Mouse (Mus musculus) limb, embryonic 12.5 days (tissue): ENCODE data around the gene Bglap. TPM values are rescaled to one million over a fixed set of nuclear protein-coding genes. Genes with fewer than 3 reads are reported as not detected.
A peak's percentile ranks its signal among the peaks of the same experiment; 100 is the strongest.

ENCODE experiments used
- ATAC-seq: fragments of 200-750 bp; cut with Nextera tagmentation; 2 replicates; pipeline ENCODE4 v1.8.0; 2017; ENCODE audit warnings: low read depth, moderate TSS enrichment; ENCODE audit not compliant: insufficient number of reproducible peaks, insufficient read depth, low FRiP score, low TSS enrichment
- H3K27ac ChIP-seq: fragments of 300-500 bp; sonication (generic); 2 replicates; pipeline ENCODE4 v1.5.1; 2016; ENCODE audit warnings: mild to moderate bottlenecking, moderate library complexity
- H3K27me3 ChIP-seq: fragments of 300-500 bp; sonication (generic); 2 replicates; pipeline ENCODE4 v1.6.1; 2016; ENCODE audit warnings: mild to moderate bottlenecking, moderate library complexity
- H3K36me3 ChIP-seq: fragments of 300-500 bp; sonication (generic); 2 replicates; pipeline ENCODE4 v1.6.1; 2016; ENCODE audit warnings: mild to moderate bottlenecking, moderate library complexity
- H3K4me1 ChIP-seq: fragments of 300-500 bp; sonication (generic); replicated peaks from 2 replicates; pipeline ENCODE4 v1.6.1; 2016
- H3K4me2 ChIP-seq: fragments of 300-500 bp; sonication (generic); 2 replicates; pipeline ENCODE4 v1.6.1; 2016; ENCODE audit warnings: mild to moderate bottlenecking, moderate library complexity
- H3K4me3 ChIP-seq: fragments of 300-500 bp; sonication (generic); replicated peaks from 2 replicates; pipeline ENCODE4 v1.5.1; 2016; ENCODE audit warnings: mild to moderate bottlenecking
- H3K9ac ChIP-seq: fragments of 300-500 bp; sonication (generic); replicated peaks from 2 replicates; pipeline ENCODE4 v1.6.1; 2016; ENCODE audit warnings: mild to moderate bottlenecking, moderate library complexity
- H3K9me3 ChIP-seq: fragments of 300-500 bp; sonication (generic); 2 replicates; pipeline ENCODE4 v1.6.1; 2016; ENCODE audit warnings: mild to moderate bottlenecking, moderate library complexity
- WGBS: fragments of 180-500 bp; shearing (Covaris S2); methylation state at CpG from one replicate; pipeline ENCODE4 v1.1.7; 2016; 5-methylcytosine and 5-hydroxymethylcytosine counted together
- polyA plus RNA-seq: library from polyadenylated mRNA; unstranded; fragments of >200 nt; fragmentation: Nextera tagmentation; extraction: Ambion mirVana; gene quantifications from 2 replicates; pipeline ENCODE4 v1.2.1, GENCODE M21; 2016

Bglap gene
- polyA plus RNA-seq, 1 experiment from 2014 or later, result not detected

DNA sequence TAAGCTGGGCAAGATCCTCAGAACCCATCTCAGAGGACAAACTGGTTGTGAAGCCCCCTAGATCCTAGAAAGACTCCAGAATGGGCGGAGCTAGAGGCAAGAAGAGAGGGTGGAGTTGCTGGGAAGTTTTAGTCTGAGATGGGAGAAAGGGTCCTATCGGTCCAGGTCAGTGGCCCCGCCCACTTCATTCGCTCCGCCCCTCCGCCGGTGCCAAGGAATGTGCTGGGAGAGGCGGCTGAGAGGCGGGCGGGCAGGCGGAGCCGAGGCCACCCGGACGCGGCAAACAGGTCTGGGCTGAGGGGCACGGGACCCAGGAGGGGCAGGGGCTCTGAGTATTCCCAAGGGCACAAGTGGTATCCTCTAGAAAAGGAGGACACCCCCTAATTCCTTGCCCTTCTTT lies 19.9 kb downstream of the Bglap start, which contains the start of gene Paqr6:
Gene Paqr6 (plus strand): TSS at position 248 of the 400 bp plus-strand sequence.
- Histone ChIP-seq H3K36me3 (peaks cover 34% of the 10 kb centered on the region), H3K4me3 (no peak within 1 kb of the TSS), H3K27ac (0 out of 2 replicates have a peak within 1 kb of the TSS, but pooled peaks have one; percentile 62), H3K4me1 (peaks cover 8% of the 10 kb centered on the region; the same call in 1 of the 2 replicates), H3K9ac (no peak within 1 kb of the TSS), H3K9me3 (no peaks in the 10 kb centered on the region), H3K4me2 (peak within 1 kb of the TSS; percentile 27), H3K27me3 (peaks cover 33% of the 10 kb centered on the region)
- ATAC-seq, result no peak
- under 1% methylated on average over 16 of the region's 16 CpGs for WGBS

DNA sequence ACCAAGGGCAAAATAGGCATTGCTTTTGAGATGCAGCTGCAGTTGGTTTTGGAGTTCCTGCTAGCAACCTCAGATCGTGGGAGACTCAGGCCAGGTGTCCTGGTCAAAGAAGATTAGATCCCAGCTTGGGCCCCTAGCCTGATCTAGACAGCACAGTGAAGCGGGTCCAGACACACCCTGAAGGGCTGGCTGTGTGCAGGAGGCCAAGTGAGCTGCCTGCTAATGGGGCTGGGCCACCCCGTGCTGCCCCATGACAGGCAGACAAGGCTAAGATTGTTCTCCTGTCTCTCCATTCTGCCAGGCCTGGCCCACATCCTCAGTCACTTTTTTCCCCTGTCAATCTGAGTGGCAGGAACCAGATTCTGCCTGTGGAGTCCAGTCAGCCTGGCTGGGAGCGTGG lies 20.6 kb downstream of the Bglap start:
- Histone ChIP-seq H3K4me2 (no peak overlapping the region), H3K4me3 (no peak overlapping the region), H3K9ac (no peak overlapping the region), H3K27ac (0 out of 2 replicates have a peak overlapping the region, but pooled peaks have one; percentile 62), H3K4me1 (peaks cover 8% of the 10 kb centered on the region; the same call in 1 of the 2 replicates), H3K9me3 (no peaks in the 10 kb centered on the region), H3K27me3 (peaks cover 33% of the 10 kb centered on the region), H3K36me3 (peaks cover 40% of the 10 kb centered on the region)
- WGBS, result 54% methylated on average over 4 of the region's 4 CpGs
- no peak for ATAC-seq

DNA sequence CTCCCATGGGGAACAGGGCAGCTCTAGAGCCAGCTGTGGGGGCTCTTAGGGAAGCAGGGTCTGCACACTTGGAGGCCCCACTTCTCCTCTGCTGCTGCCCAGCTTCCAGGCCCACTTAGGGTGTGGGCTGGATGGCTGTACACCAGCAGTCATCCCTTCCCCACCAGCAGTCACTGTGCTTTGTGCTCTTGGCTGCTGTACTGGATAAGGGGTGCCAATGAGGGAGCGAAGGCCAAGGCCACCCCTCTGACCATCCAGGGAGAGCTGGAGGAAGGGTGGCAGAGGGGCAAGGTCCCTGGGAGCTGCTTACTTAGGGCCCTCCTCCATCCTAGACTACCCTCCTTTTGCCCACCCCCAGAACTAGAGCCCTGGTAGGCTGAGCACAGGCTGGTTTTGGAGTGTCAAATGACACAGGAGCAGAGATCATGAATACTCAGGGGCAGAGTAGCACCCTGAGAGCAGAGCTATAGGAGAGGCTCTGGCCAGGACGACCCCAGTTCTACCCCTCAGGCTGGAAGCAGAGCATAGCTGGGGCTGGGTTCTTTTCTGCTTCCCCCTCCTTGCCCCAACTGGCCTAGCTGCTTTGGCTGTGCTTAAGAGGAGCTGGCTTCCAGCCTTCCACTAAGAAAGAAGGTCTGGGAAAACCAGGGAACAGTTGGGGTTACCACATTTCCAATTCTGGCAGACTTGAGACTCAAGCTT lies 22.5 kb downstream of the Bglap start:
- H3K27ac ChIP-seq, result no peak overlapping the region
- WGBS, result 83% methylated on average over 2 of the region's 2 CpGs
- no peak overlapping the region for H3K9ac ChIP-seq
- H3K9me3 ChIP-seq, result no peaks in the 10 kb centered on the region
- H3K36me3 ChIP-seq, result peaks cover 60% of the 10 kb centered on the region
- peaks cover 30% of the 10 kb centered on the region for H3K27me3 ChIP-seq
- no peak overlapping the region for H3K4me2 ChIP-seq
- peaks cover 8% of the 10 kb centered on the region; the same call in 1 of the 2 replicates for H3K4me1 ChIP-seq
- ATAC-seq, result no peak
- no peak overlapping the region for H3K4me3 ChIP-seq

DNA sequence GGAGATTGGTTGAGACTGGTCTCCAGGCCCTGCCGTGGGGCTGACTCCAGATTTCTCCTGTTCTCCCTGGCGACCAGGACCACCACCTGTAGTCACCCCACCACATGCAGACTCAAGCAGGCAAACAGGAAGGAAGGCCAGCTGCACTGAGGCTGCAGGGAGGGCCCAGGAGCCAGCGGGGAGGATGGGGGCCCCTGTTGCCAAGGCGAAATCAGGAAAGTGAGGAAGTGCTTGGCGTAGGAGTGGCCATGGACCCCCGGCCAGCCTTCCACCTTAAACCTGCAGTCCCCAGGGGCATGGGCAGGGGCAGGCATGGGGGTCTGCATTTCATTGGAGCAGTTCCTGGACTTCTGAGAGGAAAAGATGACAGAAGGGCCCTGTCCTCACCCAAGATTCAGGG lies 23.2 kb downstream of the Bglap start:
- no peak for ATAC-seq
- Histone ChIP-seq H3K27me3 (peaks cover 25% of the 10 kb centered on the region), H3K9ac (no peak overlapping the region), H3K4me2 (no peak overlapping the region), H3K27ac (no peak overlapping the region), H3K36me3 (peaks cover 67% of the 10 kb centered on the region), H3K9me3 (no peaks in the 10 kb centered on the region), H3K4me1 (peaks cover 8% of the 10 kb centered on the region; the same call in 1 of the 2 replicates), H3K4me3 (no peak overlapping the region)
- 74% methylated on average over 6 of the region's 6 CpGs for WGBS

DNA sequence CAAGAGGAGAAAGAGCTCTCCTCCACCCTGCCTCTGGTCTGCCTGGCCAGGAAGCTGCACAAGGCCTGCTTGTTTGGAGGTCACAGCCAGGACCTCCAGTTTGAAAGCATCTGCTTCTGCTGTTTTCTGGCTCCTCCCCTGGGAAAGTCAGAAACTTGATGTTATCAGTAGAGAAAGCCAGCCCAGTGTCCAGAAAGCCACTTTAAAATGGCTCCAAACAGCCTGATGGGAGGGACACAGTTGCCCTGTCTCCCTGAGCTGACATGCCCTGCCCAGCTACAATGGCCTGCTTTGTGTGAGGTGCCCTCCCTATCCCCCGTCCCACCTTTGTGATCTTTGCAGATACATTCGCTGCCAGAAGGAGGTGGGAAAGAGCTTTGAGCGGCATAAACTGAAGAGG lies 24.3 kb downstream of the Bglap start:
- 88% methylated on average over 3 of the region's 3 CpGs for WGBS

DNA sequence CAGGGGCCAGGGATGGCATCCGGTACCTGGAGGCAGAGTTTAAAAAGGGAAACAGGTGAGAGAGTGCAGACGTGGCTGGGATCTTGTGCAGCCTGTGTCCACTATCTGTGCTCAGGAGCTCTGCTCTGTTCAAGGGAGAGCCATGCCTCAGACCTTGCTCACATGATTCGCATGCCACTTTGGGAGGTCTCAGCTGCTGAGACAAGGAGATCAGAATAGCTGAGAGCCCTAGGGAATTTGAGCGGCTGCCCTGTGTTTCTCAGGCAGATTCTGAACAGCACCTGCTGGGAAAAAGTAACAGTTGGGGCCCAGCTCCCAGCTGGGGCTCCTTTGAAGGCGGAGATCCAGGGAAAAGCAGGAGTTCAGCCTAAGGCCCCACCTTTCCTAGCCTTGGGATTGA lies 24.7 kb downstream of the Bglap start:
- no peak overlapping the region for H3K27ac ChIP-seq
- H3K27me3 ChIP-seq, result peaks cover 10% of the 10 kb centered on the region
- H3K4me2 ChIP-seq, result no peak overlapping the region
- no peaks in the 10 kb centered on the region for H3K9me3 ChIP-seq
- no peak overlapping the region for H3K9ac ChIP-seq
- ATAC-seq, result no peak
- H3K4me3 ChIP-seq, result no peak overlapping the region
- peaks cover 82% of the 10 kb centered on the region for H3K36me3 ChIP-seq
- 78% methylated on average over 5 of the region's 5 CpGs for WGBS
- H3K4me1 ChIP-seq, result peaks cover 3% of the 10 kb centered on the region; the same call in 1 of the 2 replicates

More for the DNA sequence above, 24.3 kb downstream of the Bglap start:
- peaks cover 78% of the 10 kb centered on the region for H3K36me3 ChIP-seq
- H3K4me3 ChIP-seq, result no peak overlapping the region
- no peaks in the 10 kb centered on the region for H3K9me3 ChIP-seq
- H3K27me3 ChIP-seq, result peaks cover 14% of the 10 kb centered on the region
- no peak overlapping the region for H3K27ac ChIP-seq
- no peak for ATAC-seq
- no peak overlapping the region for H3K4me2 ChIP-seq
- H3K9ac ChIP-seq, result no peak overlapping the region
- H3K4me1 ChIP-seq, result peaks cover 5% of the 10 kb centered on the region; the same call in 1 of the 2 replicates

DNA sequence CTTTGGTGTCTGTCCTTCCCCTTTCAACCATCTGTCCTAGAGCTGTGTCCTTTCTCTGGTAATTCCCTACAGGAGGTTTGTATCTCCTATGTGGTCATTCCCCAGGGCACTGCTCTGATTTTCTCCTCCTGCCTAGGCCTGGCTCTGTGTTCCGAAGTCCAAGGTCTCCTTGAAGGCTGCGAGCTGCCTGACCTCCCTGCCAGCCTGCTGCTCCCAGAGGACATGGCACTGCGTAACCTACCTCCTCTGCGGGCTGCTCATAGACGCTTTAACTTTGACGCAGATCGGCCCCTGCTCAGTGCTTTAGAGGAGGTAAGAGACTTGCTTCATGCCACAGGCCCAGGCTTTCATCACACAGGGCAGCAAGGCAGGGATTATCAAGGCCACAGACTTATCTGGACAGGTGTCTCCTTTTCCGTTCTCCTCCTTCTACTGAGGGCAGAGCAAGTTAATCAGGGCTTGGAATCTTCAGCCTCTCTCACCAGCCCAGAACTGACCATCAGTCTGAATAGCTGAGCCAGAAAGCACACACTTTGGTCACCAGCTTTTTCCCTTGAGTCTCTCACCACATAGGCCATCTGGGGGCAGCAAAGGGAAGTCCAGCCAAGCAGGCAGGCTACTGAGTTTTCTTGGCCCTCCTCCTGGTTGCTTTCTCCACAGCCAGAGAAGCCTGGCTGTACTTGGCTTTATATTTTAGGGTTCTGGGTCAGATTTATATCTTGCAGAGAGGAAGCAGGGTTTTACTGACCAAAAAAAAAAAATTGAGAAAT lies 29.7 kb downstream of the Bglap start:
- Histone ChIP-seq H3K27me3 (no peaks in the 10 kb centered on the region), H3K9ac (no peak overlapping the region), H3K27ac (no peak overlapping the region), H3K9me3 (no peaks in the 10 kb centered on the region), H3K4me2 (no peak overlapping the region), H3K36me3 (peaks cover 100% of the 10 kb centered on the region), H3K4me1 (no peaks in the 10 kb centered on the region), H3K4me3 (no peak overlapping the region)
- ATAC-seq, result no peak
- 96% methylated on average over 8 of the region's 8 CpGs for whole genome bisulfite sequencing

DNA sequence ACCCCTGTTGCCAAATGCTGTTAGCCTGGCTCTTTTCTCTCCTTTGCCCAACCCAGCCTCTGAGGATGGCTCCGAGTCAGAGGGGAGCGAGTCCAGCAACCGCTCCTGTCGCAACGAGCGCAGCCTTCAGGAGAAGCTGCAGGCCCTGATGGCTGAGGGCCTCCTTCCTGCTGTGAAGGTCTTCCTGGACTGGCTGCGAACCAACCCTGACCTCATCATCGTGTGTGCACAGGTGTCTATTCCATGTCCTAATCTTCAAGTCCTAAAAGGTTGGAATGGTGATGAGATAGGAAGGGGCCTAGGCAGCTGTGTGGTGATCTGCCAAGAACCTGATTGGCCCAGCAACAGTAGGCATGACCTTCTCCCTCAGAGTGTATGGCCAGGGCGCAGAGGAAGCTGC lies 31.4 kb downstream of the Bglap start:
- H3K4me1 ChIP-seq, result no peaks in the 10 kb centered on the region
- WGBS, result 95% methylated on average over 9 of the region's 9 CpGs
- H3K4me3 ChIP-seq, result no peak overlapping the region
- H3K27me3 ChIP-seq, result no peaks in the 10 kb centered on the region
- peaks cover 100% of the 10 kb centered on the region for H3K36me3 ChIP-seq
- H3K27ac ChIP-seq, result no peak overlapping the region
- no peak overlapping the region for H3K9ac ChIP-seq
- H3K9me3 ChIP-seq, result no peaks in the 10 kb centered on the region
- no peak for ATAC-seq
- H3K4me2 ChIP-seq, result no peak overlapping the region

DNA sequence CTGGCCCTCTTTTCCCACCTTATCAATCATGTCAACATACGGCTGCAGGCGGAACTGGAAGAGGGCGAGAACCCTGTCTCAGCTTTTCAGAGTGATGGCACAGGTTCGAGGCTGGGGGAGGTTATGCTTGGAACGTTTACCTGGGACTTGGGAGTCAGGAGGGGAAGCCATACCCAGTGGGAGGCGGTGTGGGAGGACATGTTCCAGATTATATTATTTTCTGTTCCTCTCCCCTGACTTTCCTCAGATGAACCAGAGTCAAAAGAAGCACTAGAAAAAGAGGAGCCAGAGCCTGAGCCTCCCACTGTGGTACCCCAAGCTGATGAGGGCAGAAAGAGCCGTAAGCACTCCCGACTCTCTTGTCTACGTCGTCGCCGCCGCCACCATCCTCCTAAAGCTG lies 33.5 kb downstream of the Bglap start:
- no peak overlapping the region for H3K4me3 ChIP-seq
- no peaks in the 10 kb centered on the region for H3K4me1 ChIP-seq
- no peaks in the 10 kb centered on the region for H3K9me3 ChIP-seq
- H3K27ac ChIP-seq, result no peak overlapping the region
- H3K9ac ChIP-seq, result no peak overlapping the region
- H3K4me2 ChIP-seq, result no peak overlapping the region
- peaks cover 100% of the 10 kb centered on the region for H3K36me3 ChIP-seq
- ATAC-seq, result no peak
- H3K27me3 ChIP-seq, result no peaks in the 10 kb centered on the region
- WGBS, result 89% methylated on average over 13 of the region's 13 CpGs

DNA sequence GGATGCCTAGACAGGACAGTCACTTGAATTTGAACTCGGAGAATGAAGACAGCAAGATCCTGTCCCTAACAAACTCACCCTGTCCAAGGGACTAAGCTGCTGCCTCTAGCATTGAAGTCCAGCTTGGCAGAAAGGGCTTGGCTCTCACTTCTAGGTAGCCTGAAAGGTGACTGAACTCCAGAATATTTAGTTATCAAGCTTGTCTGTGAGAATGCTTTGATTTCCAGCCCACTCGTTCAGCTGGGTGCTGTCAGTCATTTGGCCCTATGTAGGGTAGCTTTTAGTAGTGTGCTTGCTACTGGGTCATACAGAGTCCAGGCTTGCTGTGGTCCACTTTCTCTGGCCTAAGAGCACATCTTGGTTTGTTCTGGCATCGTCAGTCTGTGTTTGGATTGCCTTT lies 45.3 kb downstream of the Bglap start:
- no peak for ATAC-seq

DNA sequence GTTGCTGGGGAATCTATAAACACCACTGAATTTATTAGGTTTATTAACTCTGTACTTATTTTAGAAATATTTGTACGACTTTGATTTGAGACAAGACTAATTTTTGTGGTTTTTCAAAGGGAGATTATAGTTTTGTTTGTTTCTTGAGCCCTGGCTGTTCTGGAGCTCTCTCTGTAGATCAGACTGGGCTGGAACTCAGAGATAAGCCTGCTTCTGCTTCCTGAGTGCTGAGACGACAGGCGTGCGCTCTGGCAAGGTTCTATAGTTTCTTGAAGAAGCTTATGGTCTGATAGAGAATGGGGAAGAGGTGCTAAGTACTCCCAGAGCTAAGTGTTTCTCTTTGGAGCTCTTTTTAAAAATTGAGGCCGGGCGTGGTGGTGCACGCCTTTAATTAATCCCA lies 45.9 kb downstream of the Bglap start:
- Histone ChIP-seq H3K4me1 (peaks cover 18% of the 10 kb centered on the region), H3K4me3 (no peak overlapping the region), H3K9me3 (no peaks in the 10 kb centered on the region), H3K4me2 (no peak overlapping the region), H3K9ac (no peak overlapping the region), H3K27ac (no peak overlapping the region), H3K36me3 (peaks cover 21% of the 10 kb centered on the region), H3K27me3 (no peaks in the 10 kb centered on the region)
- ATAC-seq, result no peak
- 95% methylated on average over 7 of the region's 7 CpGs for WGBS

More for the DNA sequence above, 45.3 kb downstream of the Bglap start:
- Histone ChIP-seq H3K4me2 (no peak overlapping the region), H3K9me3 (no peaks in the 10 kb centered on the region), H3K27ac (no peak overlapping the region), H3K4me1 (peaks cover 18% of the 10 kb centered on the region), H3K4me3 (no peak overlapping the region), H3K27me3 (no peaks in the 10 kb centered on the region), H3K9ac (no peak overlapping the region), H3K36me3 (peaks cover 28% of the 10 kb centered on the region)
- WGBS, result 87% methylated on average over 3 of the region's 3 CpGs
